In the genomic region with DNA sequence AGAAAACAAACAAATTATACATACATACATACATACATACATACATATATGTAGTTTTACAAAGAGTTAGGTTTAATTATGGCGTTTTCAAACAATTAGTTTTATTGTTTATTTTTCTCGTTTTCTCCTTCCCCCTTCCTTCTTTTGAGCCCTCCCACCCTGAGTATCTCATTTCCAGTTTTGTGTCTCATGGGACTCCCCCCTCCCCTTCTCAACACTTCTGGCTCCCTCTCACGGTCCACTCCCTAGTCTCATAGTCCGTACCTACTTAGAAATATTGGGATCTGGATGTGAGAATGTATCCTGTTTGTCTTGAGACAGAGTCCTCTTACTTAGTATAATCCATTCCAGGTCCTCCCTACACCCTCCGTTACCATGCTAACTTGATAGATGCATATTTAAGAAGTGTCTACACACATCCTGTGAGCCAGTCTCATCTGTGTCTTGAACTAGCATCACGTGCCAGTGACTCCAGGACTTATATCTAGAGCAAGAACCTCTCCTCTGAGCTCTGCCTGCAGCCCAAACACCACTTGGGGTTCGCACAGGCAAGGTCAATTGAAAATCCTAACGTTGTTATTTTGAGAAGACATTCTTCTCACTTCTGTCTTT, we compare ENCODE assay signal across 17 mouse cellular contexts.
"Had no signal": no experiment of that assay in that cellular context is flagged by ENCODE, and none has a peak within 500 bp of the region (broad histone marks: within the 10 kb centered on the region; RNA-seq: fewer than 3 reads in every experiment).

No protein-coding gene starts in this region.

- ATAC-seq: midbrain, embryonic 16.5 days had no signal

- H3K27ac ChIP-seq: midbrain, embryonic 10.5 days; midbrain, embryonic 12.5 days; neural tube, embryonic 13.5 days; neural tube, embryonic 15.5 days had no signal

- H3K4me3 ChIP-seq: midbrain, embryonic 10.5 days; midbrain, embryonic 12.5 days; myocyte; neural tube, embryonic 13.5 days; neural tube, embryonic 15.5 days had no signal

- H3K4me2 ChIP-seq: midbrain, embryonic 12.5 days; neural tube, embryonic 13.5 days; neural tube, embryonic 15.5 days had no signal

- H3K27me3 ChIP-seq: midbrain, embryonic 12.5 days; neural tube, embryonic 13.5 days; neural tube, embryonic 15.5 days had no signal

- H3K9ac ChIP-seq: lung, embryonic 14.5 days; midbrain, embryonic 12.5 days; neural tube, embryonic 13.5 days; neural tube, embryonic 15.5 days had no signal

- H3K36me3 ChIP-seq: midbrain, embryonic 10.5 days; midbrain, embryonic 12.5 days; neural tube, embryonic 13.5 days; neural tube, embryonic 15.5 days had no signal

- H3K4me1 ChIP-seq: midbrain, embryonic 12.5 days had no signal

- DNase-seq: lung, adult 18-20 months; lung, embryonic 14.5 days; lung, postnatal 4 days; midbrain, embryonic 14.5 days; right cerebral cortex, adult 18-20 months; right cerebral cortex, postnatal 25 days; right cerebral cortex, postnatal 4 days; spleen, adult 18-20 months; thymus, adult 18-20 months; thymus, postnatal 14 days; thymus, postnatal 36 days had no signal

- H3K9me3 ChIP-seq: midbrain, embryonic 10.5 days; midbrain, embryonic 12.5 days; neural tube, embryonic 13.5 days; neural tube, embryonic 15.5 days had no signal
